Mouse (Mus musculus): ENCODE results near the gene Orm2. TPM values are rescaled to one million over a fixed set of nuclear protein-coding genes. Genes with fewer than 3 reads are reported as not detected.

Orm2 gene
- total RNA-seq, 2 experiments from 2014 or later, result not detected

- ATAC-seq (replicated peaks; ENCODE audit: low FRiP score, poor library complexity, severe bottlenecking), result peak; percentile 28; the same call in 1 of the 2 replicates
Measured at GRCm38 (mm10) chr4:63403040-63403959, 41.1 kb downstream of the Orm2 start, which contains the start of gene Akna. TSS of gene Akna (minus strand) at chr4:63403354.

- no peak for ATAC-seq (replicated peaks; ENCODE audit: low FRiP score, poor library complexity, severe bottlenecking)
Measured at GRCm38 (mm10) chr4:63404205-63404604, 42.0 kb downstream of the Orm2 start.

GRCm38 (mm10) chr4:63405051-63405450 is 42.8 kb downstream of the Orm2 start:
- no peak for ATAC-seq (replicated peaks; ENCODE audit: low FRiP score, poor library complexity, severe bottlenecking)

- ATAC-seq (replicated peaks; ENCODE audit: low FRiP score, poor library complexity, severe bottlenecking), result no peak
Measured at GRCm38 (mm10) chr4:63405683-63406082, 43.4 kb downstream of the Orm2 start.

GRCm38 (mm10) chr4:63408247-63408646 is 46.0 kb downstream of the Orm2 start:
- no peak for ATAC-seq (replicated peaks; ENCODE audit: low FRiP score, poor library complexity, severe bottlenecking)

- peak; percentile 67 for ATAC-seq (replicated peaks; ENCODE audit: low FRiP score, poor library complexity, severe bottlenecking)
Measured at GRCm38 (mm10) chr4:63408649-63409048, 46.4 kb downstream of the Orm2 start.

- no peak for ATAC-seq (replicated peaks; ENCODE audit: low FRiP score, poor library complexity, severe bottlenecking)
Measured at GRCm38 (mm10) chr4:63409317-63409907, 47.2 kb downstream of the Orm2 start.

- ATAC-seq (replicated peaks; ENCODE audit: low FRiP score, poor library complexity, severe bottlenecking), result peak; percentile 59
Measured at GRCm38 (mm10) chr4:63409908-63410582, 47.8 kb downstream of the Orm2 start.

- ATAC-seq (replicated peaks; ENCODE audit: low FRiP score, poor library complexity, severe bottlenecking), result peak; percentile 83
Measured at GRCm38 (mm10) chr4:63410583-63410934, 48.3 kb downstream of the Orm2 start.

GRCm38 (mm10) chr4:63411222-63411621 is 49.0 kb downstream of the Orm2 start:
- no peak for ATAC-seq (replicated peaks; ENCODE audit: low FRiP score, poor library complexity, severe bottlenecking)

- no peak for ATAC-seq (replicated peaks; ENCODE audit: low FRiP score, poor library complexity, severe bottlenecking)
Measured at GRCm38 (mm10) chr4:63414951-63415350, 52.7 kb downstream of the Orm2 start.

Other genes with a start within 250 kb of the Orm2 start
- gene Ambp, start 207.7 kb upstream of the Orm2 start, total RNA-seq (2015; ENCODE audit: low replicate concordance), result not detected in 2 replicates
- gene Ambp, start 207.7 kb upstream of the Orm2 start, total RNA-seq (2017; ENCODE audit: low replicate concordance), result not detected in 2 replicates
- gene Kif12, start 190.3 kb upstream of the Orm2 start, total RNA-seq (2015; ENCODE audit: low replicate concordance), result not detected in 2 replicates
- not detected in 2 replicates for gene Kif12, start 190.3 kb upstream of the Orm2 start, total RNA-seq (2017; ENCODE audit: low replicate concordance)
- gene Col27a1, start 148.4 kb upstream of the Orm2 start, total RNA-seq (2015; ENCODE audit: low replicate concordance), result 0.96 TPM in 1 of 2 replicates, not detected in the other
- gene Col27a1, start 148.4 kb upstream of the Orm2 start, total RNA-seq (2017; ENCODE audit: low replicate concordance), result not detected in 2 replicates
- 26.3 TPM in 1 of 2 replicates, not detected in the other for gene Orm1, start 17.9 kb upstream of the Orm2 start, total RNA-seq (2015; ENCODE audit: low replicate concordance)
- gene Orm1, start 17.9 kb upstream of the Orm2 start, total RNA-seq (2017; ENCODE audit: low replicate concordance), result 14.8 and 18.0 TPM in 2 replicates
- gene Orm3, start 6.3 kb upstream of the Orm2 start, total RNA-seq (2015; ENCODE audit: low replicate concordance), result not detected in 2 replicates
- not detected in 2 replicates for gene Orm3, start 6.3 kb upstream of the Orm2 start, total RNA-seq (2017; ENCODE audit: low replicate concordance)
- gene Akna, start 40.9 kb downstream of the Orm2 start, total RNA-seq (2015; ENCODE audit: low replicate concordance), result 16.9 and 18.4 TPM in 2 replicates
- 8.2 and 9.5 TPM in 2 replicates for gene Akna, start 40.9 kb downstream of the Orm2 start, total RNA-seq (2017; ENCODE audit: low replicate concordance)
- gene Whrn, start 133.5 kb downstream of the Orm2 start, total RNA-seq (2015; ENCODE audit: low replicate concordance), result 0.38 TPM in 1 of 2 replicates, not detected in the other
- gene Whrn, start 133.5 kb downstream of the Orm2 start, total RNA-seq (2017; ENCODE audit: low replicate concordance), result not detected in 2 replicates
- gene Atp6v1g1, start 182.3 kb downstream of the Orm2 start, total RNA-seq (2015; ENCODE audit: low replicate concordance), result 39.6 and 49.7 TPM in 2 replicates
- gene Atp6v1g1, start 182.3 kb downstream of the Orm2 start, total RNA-seq (2017; ENCODE audit: low replicate concordance), result 31.0 and 43.5 TPM in 2 replicates
- 5.0 and 15.3 TPM in 2 replicates for gene Tmem268, start 196.3 kb downstream of the Orm2 start, total RNA-seq (2015; ENCODE audit: low replicate concordance)
- 1.5 and 2.6 TPM in 2 replicates for gene Tmem268, start 196.3 kb downstream of the Orm2 start, total RNA-seq (2017; ENCODE audit: low replicate concordance)
- not detected in 2 replicates for gene Gm11213, start 242.8 kb downstream of the Orm2 start, total RNA-seq (2015; ENCODE audit: low replicate concordance)
- gene Gm11213, start 242.8 kb downstream of the Orm2 start, total RNA-seq (2017; ENCODE audit: low replicate concordance), result not detected in 2 replicates

Data from erythroblast, adult 5-6 weeks (primary cell).